Mouse (Mus musculus) mouse trophoblast stem cell (cell line): ENCODE results near the gene Dhx35.

Experiments used
- in situ Hi-C, 2 experiments: fragments of 300-500 bp; cut with MseI, MboI; formaldehyde crosslinking; loops; 2 replicates in 1 of 2; 3 replicates in 1 of 2; pipeline ENCODE4 v1.15.1; 2025

Dhx35 gene

GRCm38 (mm10) chr2:158803575-158803974 is 9.0 kb downstream of the Dhx35 start:
- in situ Hi-C loops, result no loop called here

DNA sequence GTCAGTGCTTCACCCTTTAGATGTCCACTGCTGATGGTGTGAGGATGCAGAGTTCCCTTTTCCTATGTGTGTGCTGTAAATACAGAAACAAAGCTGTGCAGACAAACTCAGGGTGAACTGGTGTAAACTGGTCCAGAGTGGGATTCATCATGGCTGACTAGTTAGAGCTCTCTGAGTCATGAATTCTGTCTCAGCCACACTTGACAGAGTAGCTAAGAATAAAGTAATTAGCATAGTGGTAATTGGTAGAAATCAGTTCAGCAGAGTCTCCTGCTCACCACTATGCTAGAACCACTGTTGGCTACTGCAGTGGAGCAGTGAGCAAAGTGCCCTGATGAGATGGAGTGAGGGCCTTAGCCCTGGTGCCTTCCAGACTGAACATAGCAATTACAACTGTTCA is 21.1 kb downstream of the Dhx35 start:
- in situ Hi-C loops, result no loop called here

GRCm38 (mm10) chr2:158816239-158816638 is 21.6 kb downstream of the Dhx35 start:
- in situ Hi-C loops, result no loop called here

GRCm38 (mm10) chr2:158817708-158818107 is 23.1 kb downstream of the Dhx35 start:
- in situ Hi-C loops, result no loop called here

DNA sequence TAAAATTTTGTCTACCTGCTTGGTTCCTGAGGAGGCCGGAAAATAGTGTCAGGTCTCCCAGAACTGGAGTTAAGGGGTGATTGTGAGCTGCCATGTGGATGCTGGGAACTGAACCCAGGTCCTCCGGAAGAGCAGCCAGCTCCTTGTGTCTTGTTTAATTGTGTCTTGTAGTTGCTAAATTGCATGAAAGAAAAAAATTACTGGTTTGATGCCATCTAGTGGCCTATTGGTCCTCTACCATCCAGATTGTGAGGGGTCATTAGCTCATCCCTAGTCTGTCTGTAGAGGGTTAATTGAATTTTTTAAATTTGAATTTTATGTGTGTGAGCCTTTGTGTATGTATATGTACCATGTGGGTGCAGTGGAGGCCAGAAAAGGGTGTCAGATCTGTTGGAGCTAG is 33.5 kb downstream of the Dhx35 start:
- in situ Hi-C loops, result no loop called here

- in situ Hi-C loops, result no loop called here
Measured at GRCm38 (mm10) chr2:158829746-158830145, 35.1 kb downstream of the Dhx35 start.

DNA sequence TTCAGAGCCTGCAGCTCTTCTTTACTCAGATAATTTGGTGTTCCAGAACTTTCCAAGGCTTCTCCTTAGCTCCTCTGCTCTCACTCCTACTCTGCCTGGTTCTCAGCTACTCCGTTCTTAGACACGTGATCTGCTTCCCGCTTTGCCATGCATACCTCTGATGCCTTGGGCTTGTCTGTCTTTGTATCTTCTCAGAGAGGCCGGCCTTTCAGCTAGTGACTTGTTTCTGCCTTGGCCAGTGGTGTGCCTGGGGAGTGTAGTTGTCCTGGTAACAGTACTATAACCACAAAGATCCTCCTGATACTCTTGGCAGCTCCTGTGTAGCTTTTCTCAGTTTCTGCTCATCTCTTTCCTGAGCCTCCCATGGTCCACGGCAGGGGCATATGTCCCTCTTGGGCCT is 38.6 kb downstream of the Dhx35 start:
- in situ Hi-C loops, result no loop called here

GRCm38 (mm10) chr2:158833645-158834044 is 39.0 kb downstream of the Dhx35 start:
- in situ Hi-C loops, result no loop called here

DNA sequence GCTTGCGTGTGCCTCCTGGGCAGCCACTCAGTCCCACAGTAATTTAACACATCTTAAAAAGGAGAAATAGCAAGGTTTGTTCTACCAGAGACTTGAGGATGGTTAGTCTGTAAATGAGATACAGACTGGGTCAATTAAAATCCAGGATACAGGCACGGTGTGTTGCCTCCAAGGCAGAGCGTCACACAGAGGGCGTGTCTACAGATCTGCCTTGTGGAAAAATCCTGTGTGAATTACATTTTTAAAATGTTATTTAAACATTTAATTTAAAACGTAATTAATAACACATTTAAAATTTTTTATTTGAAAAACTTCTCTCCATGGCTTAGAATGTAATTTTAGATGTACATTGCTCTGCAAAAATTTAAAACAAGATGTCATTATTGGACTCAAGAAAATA is 48.7 kb downstream of the Dhx35 start:
- in situ Hi-C loops, result no loop called here

DNA sequence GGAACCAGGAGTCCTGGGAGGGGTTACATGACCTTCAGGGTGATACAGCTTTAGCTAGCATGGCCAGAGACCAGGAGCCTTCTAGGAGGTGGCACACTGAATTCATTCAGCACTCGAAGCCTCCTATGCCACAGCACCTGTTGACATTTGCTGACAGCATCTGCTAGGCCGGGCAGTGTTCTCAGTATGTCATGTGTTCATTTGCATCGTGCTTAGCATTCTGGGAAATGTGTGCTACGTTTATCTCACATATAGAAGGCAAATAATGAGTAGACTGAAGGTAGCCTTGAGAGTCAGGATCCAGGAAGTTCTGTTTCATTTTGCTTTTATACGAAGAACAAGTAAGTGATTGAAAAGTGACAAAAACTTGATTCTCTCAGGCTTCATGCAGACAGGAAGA is 50.4 kb downstream of the Dhx35 start:
- in situ Hi-C loops, result no loop called here

- in situ Hi-C loops, result no loop called here
Measured at GRCm38 (mm10) chr2:158846208-158846607, 51.6 kb downstream of the Dhx35 start.

- in situ Hi-C loops, result no loop called here
Measured at GRCm38 (mm10) chr2:158847991-158848390, 53.4 kb downstream of the Dhx35 start.

- in situ Hi-C loops, result no loop called here
Measured at GRCm38 (mm10) chr2:158849416-158849815, 54.8 kb downstream of the Dhx35 start.

GRCm38 (mm10) chr2:158852579-158852978 is 58.0 kb downstream of the Dhx35 start:
- in situ Hi-C loops, result loop anchor here in 1 of 2 experiments (25.0 kb wide), 1 partner anchor 1735 kb away; no protein-coding TSS in a partner anchor

DNA sequence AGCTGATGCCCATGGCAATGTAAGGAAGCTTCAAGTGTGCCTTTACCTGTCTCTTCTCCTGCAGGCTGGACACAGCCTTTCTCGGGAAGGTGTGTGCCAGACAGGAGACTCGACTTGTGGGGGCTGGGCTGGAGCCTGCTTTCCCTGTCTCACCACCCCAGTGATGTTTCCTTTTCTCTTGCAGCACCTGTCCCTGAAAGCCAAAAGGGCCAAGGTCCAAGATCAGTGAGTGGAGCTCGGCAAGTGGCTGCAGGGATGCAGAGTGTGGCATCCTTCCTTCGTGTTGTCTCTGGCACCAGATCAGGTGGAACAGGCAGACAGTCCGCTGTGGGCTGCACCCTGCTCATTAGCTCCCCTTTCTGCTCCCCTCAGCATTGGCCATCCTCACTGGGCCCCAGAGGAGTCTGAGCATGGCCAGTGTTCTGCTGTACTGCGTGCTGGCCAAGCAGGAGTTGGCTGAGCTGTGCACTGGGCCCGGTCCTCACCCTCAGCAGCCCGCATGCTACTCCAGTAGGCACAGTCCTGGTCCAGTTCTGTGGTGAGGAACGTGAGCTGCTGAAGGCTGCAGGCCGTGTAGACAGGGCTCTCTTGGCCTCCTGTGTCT is 62.4 kb downstream of the Dhx35 start:
- in situ Hi-C loops, result loop anchor here in 1 of 2 experiments (25.0 kb wide), 1 partner anchor 1730 kb away; no protein-coding TSS in a partner anchor

DNA sequence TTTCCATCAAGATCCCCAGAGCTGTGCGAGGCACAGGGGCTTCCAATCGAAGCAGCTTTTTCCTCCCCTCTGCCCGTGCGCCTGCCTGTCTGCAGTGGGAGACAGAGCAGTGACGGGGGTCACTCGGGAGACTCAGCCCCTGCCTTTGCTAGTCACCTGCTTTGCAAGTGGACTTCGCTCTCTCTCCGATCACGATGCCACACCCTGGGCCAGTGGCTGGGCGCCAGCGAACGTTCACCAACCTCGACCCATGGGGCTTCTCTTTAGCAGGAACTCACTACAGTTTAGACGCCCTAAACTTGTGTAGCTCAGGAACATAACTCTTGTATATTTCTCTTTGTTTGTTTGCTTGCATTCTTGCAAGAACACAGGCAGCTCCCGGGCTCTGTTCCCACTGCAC is 63.0 kb downstream of the Dhx35 start:
- in situ Hi-C loops, result loop anchor here in 1 of 2 experiments (25.0 kb wide), 1 partner anchor 1730 kb away; no protein-coding TSS in a partner anchor

DNA sequence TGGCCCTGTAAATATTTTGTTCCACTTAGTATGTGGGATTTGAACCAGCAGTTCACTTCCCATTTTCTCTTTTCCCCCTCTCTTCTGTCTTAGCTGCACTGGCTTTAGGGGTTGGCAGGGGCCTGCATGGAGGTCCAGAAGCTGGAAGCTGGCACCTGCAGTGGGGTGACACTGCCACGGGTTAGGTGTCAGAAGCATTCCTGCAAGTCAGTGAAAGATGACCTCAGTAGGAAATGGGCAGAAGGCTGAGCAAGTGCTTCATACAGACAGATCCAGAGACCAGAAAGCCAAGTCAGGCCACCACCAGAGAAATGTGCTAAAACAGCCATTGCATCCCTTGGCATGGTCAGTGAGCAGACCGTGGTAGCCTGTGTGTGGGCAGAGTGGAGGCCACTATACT is 66.5 kb downstream of the Dhx35 start:
- in situ Hi-C loops, result loop anchor here in 1 of 2 experiments (25.0 kb wide), 1 partner anchor 1726 kb away; no protein-coding TSS in a partner anchor

- in situ Hi-C loops, result loop anchor here in 1 of 2 experiments (25.0 kb wide), 1 partner anchor 1724 kb away; no protein-coding TSS in a partner anchor
Measured at GRCm38 (mm10) chr2:158863341-158864125, 68.9 kb downstream of the Dhx35 start.

GRCm38 (mm10) chr2:158864126-158864458 is 69.5 kb downstream of the Dhx35 start:
- in situ Hi-C loops, result loop anchor here in 1 of 2 experiments (25.0 kb wide), 1 partner anchor 1723 kb away; no protein-coding TSS in a partner anchor

- in situ Hi-C loops, result loop anchor here in 1 of 2 experiments (25.0 kb wide), 1 partner anchor 1722 kb away; no protein-coding TSS in a partner anchor
Measured at GRCm38 (mm10) chr2:158865358-158865757, 70.8 kb downstream of the Dhx35 start.

- in situ Hi-C loops, result no loop called here
Measured at GRCm38 (mm10) chr2:158886571-158886970, 92.0 kb downstream of the Dhx35 start.

- in situ Hi-C loops, result no loop called here
Measured at GRCm38 (mm10) chr2:158888531-158888930, 93.9 kb downstream of the Dhx35 start.

DNA sequence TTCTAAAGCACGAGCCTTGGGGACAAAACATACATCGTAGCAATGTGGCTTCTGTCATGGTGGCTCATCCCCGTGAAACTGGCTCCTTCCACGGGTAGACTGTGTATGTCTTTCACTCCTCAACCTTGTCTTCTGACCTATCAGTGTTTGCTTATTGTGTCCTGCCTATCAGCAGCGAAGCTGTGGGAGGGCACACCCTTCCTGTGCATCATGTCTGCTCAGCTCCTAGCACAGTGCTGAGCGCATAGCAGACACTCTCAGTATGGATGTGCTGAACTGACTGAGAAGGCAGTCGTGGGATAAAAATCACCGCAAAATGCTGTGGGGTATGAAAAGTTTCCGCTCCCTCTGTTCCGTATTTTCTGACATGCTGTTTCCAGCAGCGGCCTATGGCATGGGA is 94.6 kb downstream of the Dhx35 start:
- in situ Hi-C loops, result no loop called here
